In genomic region chr1:53405803-53406325, GRCm38 (mm10) we compare ENCODE assay signal across 28 mouse cellular contexts. TPM values are rescaled to one million over a fixed set of nuclear protein-coding genes. Genes with fewer than 3 reads are reported as not detected.
DNase-seq lines count a peak whose midpoint lies in the region; ATAC-seq and TF ChIP-seq lines count a peak whose summit lies in the region.
"Had no signal": no experiment of that assay in that cellular context is flagged by ENCODE, and none has a peak within 500 bp of the region (broad histone marks: within the 10 kb centered on the region; RNA-seq: fewer than 3 reads in every experiment).

No protein-coding gene starts in this region.

- no peaks in the 10 kb centered on the region for H3K9me3 ChIP-seq in heart, embryonic 11.5 days (replicated peaks; ENCODE audit: control insufficient read depth, low read length)
- no peaks in the 10 kb centered on the region for H3K9me3 ChIP-seq in intestine, embryonic 15.5 days
- no peaks in the 10 kb centered on the region for H3K9me3 ChIP-seq in intestine, postnatal 0 days (ENCODE audit: control insufficient read depth)
- no peaks in the 10 kb centered on the region for H3K9me3 ChIP-seq in lung, embryonic 15.5 days
- H3K9me3 ChIP-seq in intestine, embryonic 16.5 days (ENCODE audit: control insufficient read depth, low read length), result no peaks in the 10 kb centered on the region
- H3K9me3 ChIP-seq: embryonic facial prominence, embryonic 13.5 days; embryonic facial prominence, embryonic 15.5 days; forebrain, embryonic 10.5 days; forebrain, embryonic 12.5 days had no signal

- no peaks in the 10 kb centered on the region for H3K36me3 ChIP-seq in heart, embryonic 11.5 days (ENCODE audit: control insufficient read depth, insufficient read depth, low read length)
- H3K36me3 ChIP-seq in intestine, embryonic 15.5 days, result no peaks in the 10 kb centered on the region
- no peaks in the 10 kb centered on the region for H3K36me3 ChIP-seq in intestine, postnatal 0 days (ENCODE audit: control insufficient read depth, insufficient read depth)
- H3K36me3 ChIP-seq in lung, embryonic 15.5 days, result no peaks in the 10 kb centered on the region
- no peaks in the 10 kb centered on the region for H3K36me3 ChIP-seq in intestine, embryonic 16.5 days (ENCODE audit: control insufficient read depth, insufficient read depth, low read length)
- H3K36me3 ChIP-seq: embryonic facial prominence, embryonic 13.5 days; embryonic facial prominence, embryonic 15.5 days; forebrain, embryonic 10.5 days; forebrain, embryonic 12.5 days had no signal

- ATAC-seq in heart, embryonic 11.5 days (replicated peaks; ENCODE audit: insufficient number of reproducible peaks, low FRiP score, low TSS enrichment), result no peak
- 0 out of 2 replicates have a peak, but pooled peaks have one; percentile 39 for ATAC-seq in intestine, embryonic 15.5 days
- ATAC-seq in intestine, postnatal 0 days, result no peak
- ATAC-seq in lung, embryonic 15.5 days (ENCODE audit: borderline replicate concordance, extremely low read depth, low FRiP score, low TSS enrichment), result peak; percentile 64; the same call in 1 of the 2 replicates
- peak; percentile 71 for ATAC-seq in intestine, embryonic 16.5 days
- ATAC-seq: activated CD4-positive, CD25-positive, alpha-beta regulatory T cell, adult 4 months; forebrain, embryonic 14.5 days; forebrain, embryonic 16.5 days; Patski had no signal

- H3K4me1 ChIP-seq in heart, embryonic 11.5 days (ENCODE audit: control insufficient read depth, insufficient read depth, low read length), result peaks cover 4% of the 10 kb centered on the region
- no peaks in the 10 kb centered on the region for H3K4me1 ChIP-seq in intestine, embryonic 15.5 days (replicated peaks)
- no peaks in the 10 kb centered on the region for H3K4me1 ChIP-seq in intestine, postnatal 0 days (replicated peaks; ENCODE audit: control insufficient read depth, insufficient read depth, low read length)
- no peaks in the 10 kb centered on the region for H3K4me1 ChIP-seq in lung, embryonic 15.5 days
- no peaks in the 10 kb centered on the region for H3K4me1 ChIP-seq in intestine, embryonic 16.5 days (ENCODE audit: control insufficient read depth, insufficient read depth, low read length)
- H3K4me1 ChIP-seq: embryonic facial prominence, embryonic 13.5 days; embryonic facial prominence, embryonic 15.5 days; forebrain, embryonic 10.5 days; forebrain, embryonic 12.5 days had no signal

- no peak for TF ChIP-seq CTCF in intestine, postnatal 0 days (IDR thresholded peaks at IDR 0.05; ENCODE audit: low read depth)

- 4% methylated on average over 3 of the region's 3 CpGs for WGBS in heart, embryonic 11.5 days (ENCODE audit: insufficient replicate concordance)
- 22% methylated on average over 3 of the region's 3 CpGs for WGBS in intestine, embryonic 15.5 days
- 9% methylated on average over 3 of the region's 3 CpGs for WGBS in intestine, postnatal 0 days
- WGBS in lung, embryonic 15.5 days, result 13% methylated on average over 3 of the region's 3 CpGs
- WGBS in intestine, embryonic 16.5 days, result 25% methylated on average over 3 of the region's 3 CpGs

- H3K27ac ChIP-seq in heart, embryonic 11.5 days (ENCODE audit: low read depth, low read length), result no peak overlapping the region
- no peak overlapping the region for H3K27ac ChIP-seq in intestine, embryonic 15.5 days
- H3K27ac ChIP-seq in intestine, postnatal 0 days (ENCODE audit: low read depth, low read length), result no peak overlapping the region
- no peak overlapping the region for H3K27ac ChIP-seq in lung, embryonic 15.5 days
- H3K27ac ChIP-seq in intestine, embryonic 16.5 days (ENCODE audit: low read length), result no peak overlapping the region
- H3K27ac ChIP-seq: embryonic facial prominence, embryonic 13.5 days; embryonic facial prominence, embryonic 15.5 days; forebrain, embryonic 10.5 days; forebrain, embryonic 12.5 days had no signal

- H3K9ac ChIP-seq in heart, embryonic 11.5 days (ENCODE audit: low read depth, low read length), result no peak overlapping the region
- no peak overlapping the region for H3K9ac ChIP-seq in intestine, embryonic 15.5 days
- H3K9ac ChIP-seq in intestine, postnatal 0 days (ENCODE audit: low read depth, low read length), result no peak overlapping the region
- no peak overlapping the region for H3K9ac ChIP-seq in lung, embryonic 15.5 days
- no peak overlapping the region for H3K9ac ChIP-seq in intestine, embryonic 16.5 days (ENCODE audit: low read depth, low read length)
- H3K9ac ChIP-seq: embryonic facial prominence, embryonic 13.5 days; embryonic facial prominence, embryonic 15.5 days; forebrain, embryonic 12.5 days had no signal

- peak; percentile 17 for DNase-seq in heart, adult 11 months
- DNase-seq in lung, postnatal 4 days, result no peak
- DNase-seq in c-Kit-positive CD71-positive TER-119-positive erythroid progenitor cells, embryonic 14.5 days (ENCODE audit: low spot score), result no peak
- DNase-seq: adrenal gland, adult 8-10 months; adrenal gland, postnatal 14 days; adrenal gland, postnatal 36 days; cerebellum, adult 11 months; cerebellum, adult 18-20 months; cerebellum, adult 8-10 months; cerebellum, adult 9-11 months; cerebellum, postnatal 14 days; cerebellum, postnatal 36 days had no signal

- H3K4me3 ChIP-seq in heart, embryonic 11.5 days (ENCODE audit: low read depth, low read length), result no peak overlapping the region
- no peak overlapping the region for H3K4me3 ChIP-seq in intestine, embryonic 15.5 days (replicated peaks)
- no peak overlapping the region for H3K4me3 ChIP-seq in intestine, postnatal 0 days (ENCODE audit: low read depth, low read length)
- H3K4me3 ChIP-seq in lung, embryonic 15.5 days, result no peak overlapping the region
- no peak overlapping the region for H3K4me3 ChIP-seq in intestine, embryonic 16.5 days (ENCODE audit: low read length)
- H3K4me3 ChIP-seq: embryonic facial prominence, embryonic 13.5 days; embryonic facial prominence, embryonic 15.5 days; erythroblast, embryonic 14.5 days; forebrain, embryonic 10.5 days; forebrain, embryonic 12.5 days had no signal

- no peak overlapping the region for H3K4me2 ChIP-seq in heart, embryonic 11.5 days
- H3K4me2 ChIP-seq in intestine, embryonic 15.5 days (replicated peaks), result no peak overlapping the region
- H3K4me2 ChIP-seq in intestine, postnatal 0 days (replicated peaks; ENCODE audit: low read depth), result no peak overlapping the region
- H3K4me2 ChIP-seq in lung, embryonic 15.5 days, result no peak overlapping the region
- H3K4me2 ChIP-seq in intestine, embryonic 16.5 days (ENCODE audit: low read depth, low read length), result no peak overlapping the region
- H3K4me2 ChIP-seq: embryonic facial prominence, embryonic 13.5 days; embryonic facial prominence, embryonic 15.5 days; forebrain, embryonic 12.5 days had no signal

- H3K27me3 ChIP-seq in heart, embryonic 11.5 days (ENCODE audit: control insufficient read depth, insufficient read depth, low read length), result no peaks in the 10 kb centered on the region
- no peaks in the 10 kb centered on the region for H3K27me3 ChIP-seq in intestine, embryonic 15.5 days (replicated peaks)
- no peaks in the 10 kb centered on the region for H3K27me3 ChIP-seq in intestine, postnatal 0 days (replicated peaks; ENCODE audit: control insufficient read depth, insufficient read depth, low read length)
- no peaks in the 10 kb centered on the region for H3K27me3 ChIP-seq in lung, embryonic 15.5 days
- H3K27me3 ChIP-seq in intestine, embryonic 16.5 days (replicated peaks; ENCODE audit: control insufficient read depth, insufficient read depth, low read length), result no peaks in the 10 kb centered on the region
- H3K27me3 ChIP-seq: embryonic facial prominence, embryonic 13.5 days; embryonic facial prominence, embryonic 15.5 days; forebrain, embryonic 12.5 days; Patski had no signal

RNA-seq across cellular contexts. Expression of gene Asnsd1, which starts 53.3 kb away (rescaled TPM):
- polyA plus RNA-seq in heart, embryonic 11.5 days (2014; fragmentation: Nextera tagmentation; extraction: Ambion mirVana), result 86.6 and 89.9 TPM in 2 replicates
- 64.9 and 74.0 TPM in 2 replicates for polyA plus RNA-seq in intestine, embryonic 15.5 days (2015; fragmentation: Nextera tagmentation; extraction: Ambion mirVana)
- polyA plus RNA-seq in intestine, postnatal 0 days (2015; fragmentation: Nextera tagmentation; extraction: Ambion mirVana), result 44.1 and 45.5 TPM in 2 replicates
- polyA plus RNA-seq in lung, embryonic 15.5 days (2015; fragmentation: Nextera tagmentation; extraction: Ambion mirVana), result 65.0 and 66.7 TPM in 2 replicates
- 67.5 and 69.7 TPM in 2 replicates for polyA plus RNA-seq in intestine, embryonic 16.5 days (2015; fragmentation: Nextera tagmentation; extraction: Ambion mirVana)

RNA-seq across cellular contexts. Expression of gene Gm28551, which starts 53.4 kb away (rescaled TPM):
- 0.08 and 0.33 TPM in 2 replicates for polyA plus RNA-seq in heart, embryonic 11.5 days (2014; fragmentation: Nextera tagmentation; extraction: Ambion mirVana)
- polyA plus RNA-seq in intestine, embryonic 15.5 days (2015; fragmentation: Nextera tagmentation; extraction: Ambion mirVana), result 0.44 and 0.76 TPM in 2 replicates
- 0.23 and 0.35 TPM in 2 replicates for polyA plus RNA-seq in intestine, postnatal 0 days (2015; fragmentation: Nextera tagmentation; extraction: Ambion mirVana)
- 0.24 and 0.75 TPM in 2 replicates for polyA plus RNA-seq in lung, embryonic 15.5 days (2015; fragmentation: Nextera tagmentation; extraction: Ambion mirVana)
- polyA plus RNA-seq in intestine, embryonic 16.5 days (2015; fragmentation: Nextera tagmentation; extraction: Ambion mirVana), result 0.39 and 0.53 TPM in 2 replicates
- polyA plus RNA-seq: erythroblast, embryonic 14.5 days had no signal

RNA-seq across cellular contexts. Expression of gene Asdurf, which starts 53.4 kb away (rescaled TPM):
- polyA plus RNA-seq in heart, embryonic 11.5 days (2014; fragmentation: Nextera tagmentation; extraction: Ambion mirVana), result not detected in 2 replicates
- polyA plus RNA-seq in intestine, embryonic 15.5 days (2015; fragmentation: Nextera tagmentation; extraction: Ambion mirVana), result 8.1 and 13.7 TPM in 2 replicates
- polyA plus RNA-seq in intestine, postnatal 0 days (2015; fragmentation: Nextera tagmentation; extraction: Ambion mirVana), result 10.7 and 12.5 TPM in 2 replicates
- polyA plus RNA-seq in lung, embryonic 15.5 days (2015; fragmentation: Nextera tagmentation; extraction: Ambion mirVana), result not detected in 2 replicates
- polyA plus RNA-seq in intestine, embryonic 16.5 days (2015; fragmentation: Nextera tagmentation; extraction: Ambion mirVana), result 7.5 TPM in 1 of 2 replicates, not detected in the other
- polyA plus RNA-seq: C2C12; embryonic facial prominence, embryonic 11.5 days; erythroblast, embryonic 14.5 days; forebrain, embryonic 10.5 days; forebrain, embryonic 12.5 days; Patski had no signal

Comparison
In these comparisons a context has a peak if more than half of its experiments do, and no peak if none do; other contexts are left out.
1. ATAC-seq: peak in intestine, embryonic 15.5 days (single experiment), lung, embryonic 15.5 days (single experiment) and intestine, embryonic 16.5 days (single experiment); none in heart, embryonic 11.5 days (single experiment) and intestine, postnatal 0 days (single experiment).